Mouse (Mus musculus) spleen, adult 2 months (tissue): ENCODE results near the gene Gm9936.

Experiments used
- CTCF ChIP-seq: fragments of 200-500 bp; IDR thresholded peaks from 2 replicates; pipeline ENCODE4 v1.5.1; 2011; ENCODE audit warnings: mild to moderate bottlenecking, inconsistent platforms; ENCODE audit not compliant: insufficient read depth, insufficient read length, insufficient replicate concordance; ENCODE audit errors: extremely low read depth
- POLR2A ChIP-seq: fragments of 200-500 bp; IDR thresholded peaks from 2 replicates; pipeline ENCODE4 v1.6.1; 2011; ENCODE audit warnings: low read depth, low read length, inconsistent platforms

DNA sequence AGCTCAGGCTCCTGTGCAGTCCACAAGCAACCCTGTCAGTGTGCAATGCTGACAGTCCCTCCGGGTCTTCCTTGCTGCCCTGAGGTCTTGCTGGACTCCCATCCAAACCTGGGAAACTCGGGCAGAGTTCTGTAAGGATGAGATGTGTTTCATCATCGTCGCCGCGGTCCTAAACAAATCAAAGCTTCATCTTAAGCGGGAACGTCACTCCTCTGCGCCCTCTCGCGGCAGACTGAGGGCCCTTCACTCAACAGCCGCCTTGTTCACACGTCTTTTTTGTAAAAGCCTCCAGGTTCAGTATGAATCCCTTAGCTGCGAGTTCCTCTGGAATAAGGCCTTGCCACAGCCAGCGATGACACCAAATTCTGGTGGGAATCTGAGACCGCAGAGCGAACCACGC lies 771 bp upstream of the Gm9936 start:
- TF ChIP-seq CTCF (peak; percentile 91), POLR2A (no peak)
